Mouse (Mus musculus): ENCODE results near the gene Hist3h2ba. TPM values are rescaled to one million over a fixed set of nuclear protein-coding genes. Genes with fewer than 3 reads are reported as not detected.

Hist3h2ba gene
- total and polyA plus RNA-seq, 3 experiments: not detected

DNA sequence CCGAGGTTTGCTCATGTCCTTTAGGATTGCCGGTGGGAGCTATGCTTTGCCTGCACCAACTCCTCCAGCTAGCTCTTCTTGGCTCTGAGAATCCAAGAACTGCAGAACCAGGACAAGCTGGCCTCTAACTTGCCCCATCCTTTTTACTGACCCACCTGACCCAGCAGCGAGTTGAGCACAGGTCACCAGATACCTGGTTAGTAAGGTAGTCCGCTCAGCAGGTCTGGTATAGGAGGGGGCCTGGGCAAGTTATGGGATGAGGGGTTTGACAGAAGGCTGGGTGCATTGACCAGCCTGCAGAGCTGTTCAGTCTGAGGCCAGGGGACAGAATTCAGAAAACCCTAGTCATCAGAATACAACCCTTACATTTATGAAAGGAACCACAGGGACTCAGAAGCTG lies 19.7 kb upstream of the Hist3h2ba start:
- no peak overlapping the region for H3K4me3 ChIP-seq (replicated peaks in 1 of 3; ENCODE audit: low read depth in 2 of 3, low read length in 2 of 3, poor library complexity in 1 of 3)
- peaks cover 0 to 4% of the 10 kb centered on the region in 2 experiments; a peak in 2 of 4 replicates for H3K4me1 ChIP-seq (ENCODE audit: control insufficient read depth in 1 of 2, insufficient read depth in 2 of 2)
- no peaks in the 10 kb centered on the region for H3K9me3 ChIP-seq (replicated peaks; ENCODE audit: low read length)
- TF ChIP-seq POLR2A (IDR thresholded peaks at IDR 0.05; ENCODE audit: low read depth, low read length) (no peak), JUN (IDR thresholded peaks at IDR 0.05; ENCODE audit: insufficient read depth, low read depth, low read length) (no peak), RAD21 (IDR thresholded peaks at IDR 0.05; ENCODE audit: low read depth, low read length) (no peak), MXI1 (IDR thresholded peaks at IDR 0.05; ENCODE audit: low read depth, low read length) (no peak), SMC3 (IDR thresholded peaks at IDR 0.05; ENCODE audit: low read depth, low read length) (no peak), JUND (conservative IDR thresholded peaks at IDR 0.05; ENCODE audit: low read depth, low read length) (no peak), BHLHE40 (IDR thresholded peaks at IDR 0.05; ENCODE audit: low read depth, low read length) (no peak), PAX5 (IDR thresholded peaks at IDR 0.05; ENCODE audit: low read length) (no peak), NELFE (IDR thresholded peaks at IDR 0.05; ENCODE audit: low read depth, low read length) (no peak), MYC (IDR thresholded peaks at IDR 0.05; ENCODE audit: low read depth, low read length) (no peak), ZKSCAN1 (IDR thresholded peaks at IDR 0.05; ENCODE audit: borderline replicate concordance, low read depth, low read length) (no peak), POLR2AphosphoS2 (IDR thresholded peaks at IDR 0.05; ENCODE audit: low read depth, low read length) (no peak)
- H3K79me2 ChIP-seq (replicated peaks; ENCODE audit: control insufficient read depth, extremely low read depth, insufficient read depth, poor library complexity, severe bottlenecking): no peaks in the 10 kb centered on the region
- no peak overlapping the region for H3K9ac ChIP-seq (ENCODE audit: insufficient read depth, low read depth)
- dilution Hi-C loops (cut with MboI; ENCODE audit: extremely low pct_ligation_motif_present, extremely low pct_unique_long_range_greater_than_20kb, low sequenced_read_pairs) (no loop called here), in situ Hi-C loops (cut with MboI; ENCODE audit: low pct_ligation_motif_present, low pct_unique_long_range_greater_than_20kb, low sequenced_read_pairs) (no loop called here)
- no peak overlapping the region for H3K27ac ChIP-seq (ENCODE audit: insufficient read depth, low read depth)
- DNase-seq (ENCODE audit: extremely low read depth): no peak
- peaks cover 33 to 38% of the 10 kb centered on the region in 2 experiments for H3K36me3 ChIP-seq (replicated peaks in 1 of 2; ENCODE audit: control insufficient read depth in 1 of 2, insufficient read depth in 1 of 2, low read length in 1 of 2)
- H3K4me2 ChIP-seq (ENCODE audit: insufficient read depth, low read depth, poor library complexity, severe bottlenecking): no peak overlapping the region
- H3K27me3 ChIP-seq (replicated peaks): peaks cover 10% of the 10 kb centered on the region

DNA sequence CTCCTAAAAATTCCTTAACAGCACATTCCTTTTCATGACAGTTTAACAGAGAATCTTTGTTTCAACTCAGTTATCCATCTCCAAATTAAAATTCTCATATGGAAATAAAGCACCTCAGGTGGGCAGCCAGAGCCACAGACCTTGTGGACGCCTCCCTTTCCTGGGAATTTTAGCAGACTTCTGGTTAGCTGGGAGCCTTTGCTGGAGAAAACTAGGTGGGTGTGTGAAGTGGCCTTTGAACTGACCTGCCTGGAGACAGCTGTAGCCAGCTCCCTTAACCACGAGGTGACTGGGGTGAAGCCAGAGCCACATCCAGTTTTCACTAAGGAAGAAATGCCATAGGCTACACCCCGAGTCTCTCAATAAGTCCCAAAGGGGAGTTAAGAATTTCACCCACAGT lies 19.1 kb upstream of the Hist3h2ba start:
- peaks cover 37 to 44% of the 10 kb centered on the region in 2 experiments for H3K36me3 ChIP-seq (replicated peaks in 1 of 2; ENCODE audit: control insufficient read depth in 1 of 2, insufficient read depth in 1 of 2, low read length in 1 of 2)
- peaks cover 0 to 4% of the 10 kb centered on the region in 2 experiments; a peak in 2 of 4 replicates for H3K4me1 ChIP-seq (ENCODE audit: control insufficient read depth in 1 of 2, insufficient read depth in 2 of 2)

More for the DNA sequence above, 19.1 kb upstream of the Hist3h2ba start:
- DNase-seq (ENCODE audit: extremely low read depth): no peak
- peaks cover 10% of the 10 kb centered on the region for H3K27me3 ChIP-seq (replicated peaks)
- no peaks in the 10 kb centered on the region for H3K79me2 ChIP-seq (replicated peaks; ENCODE audit: control insufficient read depth, extremely low read depth, insufficient read depth, poor library complexity, severe bottlenecking)
- no peak overlapping the region for H3K9ac ChIP-seq (ENCODE audit: insufficient read depth, low read depth)
- dilution Hi-C loops (cut with MboI; ENCODE audit: extremely low pct_ligation_motif_present, extremely low pct_unique_long_range_greater_than_20kb, low sequenced_read_pairs) (no loop called here), in situ Hi-C loops (cut with MboI; ENCODE audit: low pct_ligation_motif_present, low pct_unique_long_range_greater_than_20kb, low sequenced_read_pairs) (no loop called here)
- TF ChIP-seq BHLHE40 (IDR thresholded peaks at IDR 0.05; ENCODE audit: low read depth, low read length): no peak
- no peak for TF ChIP-seq JUND (conservative IDR thresholded peaks at IDR 0.05; ENCODE audit: low read depth, low read length)
- no peak for TF ChIP-seq ZMIZ1 (IDR thresholded peaks at IDR 0.05; ENCODE audit: low read depth, low read length)
- no peak for TF ChIP-seq CTCF (conservative IDR thresholded peaks at IDR 0.05 in 1 of 2, IDR thresholded peaks at IDR 0.05 in 1 of 2; ENCODE audit: low read depth in 2 of 2, low read length in 2 of 2)
- no peak for TF ChIP-seq NELFE (IDR thresholded peaks at IDR 0.05; ENCODE audit: low read depth, low read length)
- no peak for TF ChIP-seq CHD2 (IDR thresholded peaks at IDR 0.05; ENCODE audit: low read length)
- TF ChIP-seq JUN (IDR thresholded peaks at IDR 0.05; ENCODE audit: insufficient read depth, low read depth, low read length): no peak
- TF ChIP-seq SMC3 (IDR thresholded peaks at IDR 0.05; ENCODE audit: low read depth, low read length): no peak
- no peak for TF ChIP-seq HCFC1 (IDR thresholded peaks at IDR 0.05; ENCODE audit: low read depth, low read length)
- TF ChIP-seq GABPA (IDR thresholded peaks at IDR 0.05; ENCODE audit: insufficient replicate concordance, low read depth, low read length): no peak
- H3K9me3 ChIP-seq (replicated peaks; ENCODE audit: low read length): no peaks in the 10 kb centered on the region
- H3K4me3 ChIP-seq (replicated peaks in 1 of 3; ENCODE audit: low read depth in 2 of 3, low read length in 2 of 3, poor library complexity in 1 of 3): no peak overlapping the region
- no peak overlapping the region for H3K4me2 ChIP-seq (ENCODE audit: insufficient read depth, low read depth, poor library complexity, severe bottlenecking)
- no peak overlapping the region for H3K27ac ChIP-seq (ENCODE audit: insufficient read depth, low read depth)

Measured in CH12.LX (cell line).